Mouse (Mus musculus): ENCODE data around the gene Gm8369. TPM values are rescaled to one million over a fixed set of nuclear protein-coding genes. Genes with fewer than 3 reads are reported as not detected.
"Not testable (repeated sequence)": the region's sequence is repeated elsewhere in the genome, so short reads cannot be mapped to it uniquely, and the experiment has no call there.

Gene Gm8369
- polyA plus RNA-seq, 1 experiment from 2014 or later: not detected

DNA sequence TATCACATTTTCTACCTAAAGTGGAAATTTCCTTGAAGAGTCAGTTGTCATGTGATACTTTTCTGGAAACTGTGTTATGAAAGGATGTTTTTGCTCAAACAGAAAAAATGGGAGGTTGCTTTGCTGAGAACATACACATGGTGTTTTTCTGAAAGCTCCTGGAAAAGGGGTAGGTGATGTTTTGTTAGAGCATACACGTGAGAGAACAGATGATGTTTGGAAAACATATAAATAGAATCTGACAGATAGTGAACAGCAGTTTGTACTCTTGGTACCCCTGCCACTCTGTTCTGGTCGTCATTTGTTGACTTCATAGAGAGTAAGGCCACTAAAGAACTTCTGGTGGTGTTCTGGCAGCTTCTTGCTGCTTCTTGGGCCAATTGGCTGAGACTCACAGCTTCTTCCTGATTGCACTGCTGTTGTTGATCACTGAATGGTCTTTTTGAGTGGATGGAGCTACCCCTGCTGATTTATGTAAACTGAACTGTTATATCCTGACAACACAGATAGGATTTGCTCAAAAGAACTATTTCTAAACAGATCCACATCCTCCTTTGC is 48.2 kb downstream of the Gm8369 start:
- H3K4me2 ChIP-seq (ENCODE audit: low read depth, low read length): no peak overlapping the region
- H3K4me3 ChIP-seq (ENCODE audit: low read length): no peak overlapping the region
- 31% methylated on average over 2 of the region's 2 CpGs for WGBS
- H3K9me3 ChIP-seq (ENCODE audit: control insufficient read depth, low read length): no peaks in the 10 kb centered on the region
- no peak overlapping the region for H3K9ac ChIP-seq (ENCODE audit: low read depth, low read length)
- no peak overlapping the region for H3K27ac ChIP-seq (ENCODE audit: low read length)
- no peak for ATAC-seq
- no peaks in the 10 kb centered on the region for H3K4me1 ChIP-seq (ENCODE audit: control insufficient read depth, insufficient read depth, low read length)
- no peaks in the 10 kb centered on the region for H3K36me3 ChIP-seq (ENCODE audit: control insufficient read depth, insufficient read depth, low read length)
- no peaks in the 10 kb centered on the region for H3K27me3 ChIP-seq (replicated peaks; ENCODE audit: control insufficient read depth, insufficient read depth, low read length)

DNA sequence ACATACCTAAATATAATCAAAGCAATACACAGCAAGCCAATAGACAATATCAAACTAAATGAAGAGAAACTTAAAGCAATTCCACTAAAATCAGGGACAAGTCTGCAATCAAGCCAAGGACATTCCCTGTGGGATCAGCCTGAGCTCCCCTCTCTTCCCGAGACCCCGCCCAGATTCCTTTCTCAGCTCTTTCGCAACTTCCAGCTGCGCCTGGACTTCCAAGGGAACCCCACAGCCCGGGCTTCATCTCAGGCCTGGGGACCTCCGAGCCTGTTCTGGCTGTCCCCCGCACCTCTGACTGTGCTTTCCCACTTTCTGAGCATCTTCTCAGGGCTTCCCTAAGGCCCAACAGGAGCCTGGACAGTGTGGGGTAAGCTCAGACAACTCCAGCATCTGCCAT is 50.9 kb downstream of the Gm8369 start, which contains the start of gene Ms4a4d:
TSS of gene Ms4a4d (plus strand) at position 209 of the 400 bp plus-strand sequence.
- H3K27me3 ChIP-seq (replicated peaks; ENCODE audit: control insufficient read depth, insufficient read depth, low read length): no peaks in the 10 kb centered on the region
- H3K36me3 ChIP-seq (ENCODE audit: control insufficient read depth, insufficient read depth, low read length): no peaks in the 10 kb centered on the region
- no peaks in the 10 kb centered on the region for H3K9me3 ChIP-seq (ENCODE audit: control insufficient read depth, low read length)
- no peak for ATAC-seq
- WGBS: 13% methylated on average over 7 of the region's 7 CpGs
- H3K9ac ChIP-seq (ENCODE audit: low read depth, low read length): no peak within 1 kb of the TSS
- H3K4me1 ChIP-seq (ENCODE audit: control insufficient read depth, insufficient read depth, low read length): no peaks in the 10 kb centered on the region
- no peak within 1 kb of the TSS for H3K27ac ChIP-seq (ENCODE audit: low read length)
- H3K4me2 ChIP-seq (ENCODE audit: low read depth, low read length): no peak within 1 kb of the TSS
- H3K4me3 ChIP-seq (ENCODE audit: low read length): no peak within 1 kb of the TSS

DNA sequence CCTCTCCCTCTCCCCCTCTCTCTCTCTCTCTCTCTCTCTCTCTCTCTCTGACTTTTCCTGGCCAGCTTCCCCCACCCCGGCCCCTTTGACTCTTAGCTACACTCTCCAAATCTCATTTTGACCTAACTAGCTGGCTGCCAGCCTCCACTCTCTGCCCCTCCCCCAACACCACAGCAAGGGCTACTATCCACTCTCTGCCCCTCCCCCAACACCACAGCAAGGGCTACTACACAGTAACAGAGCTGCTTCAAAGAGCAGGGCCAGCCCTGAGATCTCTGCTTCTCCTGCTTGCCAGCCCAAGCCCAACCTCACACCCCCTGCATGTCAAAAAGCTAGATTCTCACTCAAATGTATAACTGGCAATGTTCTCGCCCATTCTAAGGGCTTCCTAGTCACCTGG is 51.6 kb downstream of the Gm8369 start:
- 26% methylated on average over 2 of the region's 2 CpGs for WGBS
- Histone ChIP-seq H3K4me2 (ENCODE audit: low read depth, low read length) (no peak overlapping the region), H3K9ac (ENCODE audit: low read depth, low read length) (no peak overlapping the region), H3K4me3 (ENCODE audit: low read length) (no peak overlapping the region), H3K27ac (ENCODE audit: low read length) (no peak overlapping the region), H3K27me3 (replicated peaks; ENCODE audit: control insufficient read depth, insufficient read depth, low read length) (no peaks in the 10 kb centered on the region), H3K4me1 (ENCODE audit: control insufficient read depth, insufficient read depth, low read length) (no peaks in the 10 kb centered on the region), H3K36me3 (ENCODE audit: control insufficient read depth, insufficient read depth, low read length) (no peaks in the 10 kb centered on the region), H3K9me3 (ENCODE audit: control insufficient read depth, low read length) (no peaks in the 10 kb centered on the region)
- ATAC-seq: no peak

- H3K9me3 ChIP-seq (ENCODE audit: control insufficient read depth, low read length); H3K36me3 ChIP-seq (ENCODE audit: control insufficient read depth, insufficient read depth, low read length); H3K27me3 ChIP-seq (replicated peaks; ENCODE audit: control insufficient read depth, insufficient read depth, low read length); ATAC-seq; H3K9ac ChIP-seq (ENCODE audit: low read depth, low read length); H3K4me1 ChIP-seq (ENCODE audit: control insufficient read depth, insufficient read depth, low read length); H3K4me2 ChIP-seq (ENCODE audit: low read depth, low read length); H3K27ac ChIP-seq (ENCODE audit: low read length); H3K4me3 ChIP-seq (ENCODE audit: low read length): not testable (repeated sequence)
- 80% methylated on average over 1 of the region's 1 CpGs for WGBS
These were observed 54.6 kb downstream of the Gm8369 start for GRCm38 (mm10) chr19:11540166-11540821.

GRCm38 (mm10) chr19:11544383-11544782 is 58.6 kb downstream of the Gm8369 start:
- 82% methylated on average over 2 of the region's 2 CpGs for WGBS
- not testable (repeated sequence) for ATAC-seq; H3K36me3 ChIP-seq (ENCODE audit: control insufficient read depth, insufficient read depth, low read length); H3K4me3 ChIP-seq (ENCODE audit: low read length); H3K9me3 ChIP-seq (ENCODE audit: control insufficient read depth, low read length); H3K9ac ChIP-seq (ENCODE audit: low read depth, low read length); H3K27ac ChIP-seq (ENCODE audit: low read length); H3K4me2 ChIP-seq (ENCODE audit: low read depth, low read length); H3K4me1 ChIP-seq (ENCODE audit: control insufficient read depth, insufficient read depth, low read length); H3K27me3 ChIP-seq (replicated peaks; ENCODE audit: control insufficient read depth, insufficient read depth, low read length)

GRCm38 (mm10) chr19:11547911-11548310 is 62.2 kb downstream of the Gm8369 start:
- no peaks in the 10 kb centered on the region for H3K27me3 ChIP-seq (replicated peaks; ENCODE audit: control insufficient read depth, insufficient read depth, low read length)
- H3K27ac ChIP-seq (ENCODE audit: low read length): no peak overlapping the region
- no peaks in the 10 kb centered on the region for H3K9me3 ChIP-seq (ENCODE audit: control insufficient read depth, low read length)
- no peak overlapping the region for H3K4me2 ChIP-seq (ENCODE audit: low read depth, low read length)
- no peak for ATAC-seq
- no peak overlapping the region for H3K9ac ChIP-seq (ENCODE audit: low read depth, low read length)
- no peak overlapping the region for H3K4me3 ChIP-seq (ENCODE audit: low read length)
- no peaks in the 10 kb centered on the region for H3K4me1 ChIP-seq (ENCODE audit: control insufficient read depth, insufficient read depth, low read length)
- H3K36me3 ChIP-seq (ENCODE audit: control insufficient read depth, insufficient read depth, low read length): no peaks in the 10 kb centered on the region

- no peak overlapping the region for H3K4me3 ChIP-seq (ENCODE audit: low read length)
- WGBS: 86% methylated on average over 5 of the region's 5 CpGs
- no peaks in the 10 kb centered on the region for H3K36me3 ChIP-seq (ENCODE audit: control insufficient read depth, insufficient read depth, low read length)
- no peak for ATAC-seq
- no peaks in the 10 kb centered on the region for H3K27me3 ChIP-seq (replicated peaks; ENCODE audit: control insufficient read depth, insufficient read depth, low read length)
- no peaks in the 10 kb centered on the region for H3K9me3 ChIP-seq (ENCODE audit: control insufficient read depth, low read length)
- H3K4me2 ChIP-seq (ENCODE audit: low read depth, low read length): no peak overlapping the region
- H3K27ac ChIP-seq (ENCODE audit: low read length): no peak overlapping the region
- no peaks in the 10 kb centered on the region for H3K4me1 ChIP-seq (ENCODE audit: control insufficient read depth, insufficient read depth, low read length)
- no peak overlapping the region for H3K9ac ChIP-seq (ENCODE audit: low read depth, low read length)
These were observed 69.0 kb downstream of the Gm8369 start for GRCm38 (mm10) chr19:11554726-11555125.

DNA sequence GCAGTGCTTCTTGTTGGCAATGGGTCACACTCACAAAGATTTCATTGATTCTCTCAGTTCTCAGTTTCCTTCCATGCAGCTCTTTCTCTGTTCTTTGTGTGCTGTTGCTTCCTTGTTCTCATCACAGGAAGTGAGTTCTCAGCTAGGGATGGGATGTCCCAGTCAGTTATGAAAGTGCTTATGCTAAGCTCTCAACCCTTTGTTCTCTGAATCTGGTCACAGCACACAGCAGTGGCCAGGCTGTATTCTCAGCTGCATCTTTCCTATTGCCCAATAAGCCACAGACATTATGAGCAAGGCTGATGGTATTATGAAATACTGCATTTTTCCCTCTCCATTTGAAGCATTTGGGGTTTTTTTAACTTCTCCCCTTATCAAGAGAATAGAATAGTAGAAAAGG is 73.8 kb downstream of the Gm8369 start:
- H3K4me1 ChIP-seq (ENCODE audit: control insufficient read depth, insufficient read depth, low read length); H3K27me3 ChIP-seq (replicated peaks; ENCODE audit: control insufficient read depth, insufficient read depth, low read length); H3K27ac ChIP-seq (ENCODE audit: low read length); H3K36me3 ChIP-seq (ENCODE audit: control insufficient read depth, insufficient read depth, low read length); H3K4me3 ChIP-seq (ENCODE audit: low read length); H3K4me2 ChIP-seq (ENCODE audit: low read depth, low read length); H3K9me3 ChIP-seq (ENCODE audit: control insufficient read depth, low read length); ATAC-seq; H3K9ac ChIP-seq (ENCODE audit: low read depth, low read length): not testable (repeated sequence)
